Mouse (Mus musculus): Measurements from ENCODE around the gene Zfp423.

The Zfp423 gene

GRCm38 (mm10) chr8:87619529-87619928 lies 339.9 kb downstream of the Zfp423 start:
- no peak for DNase-seq (ENCODE audit: low read depth, low spot score)

GRCm38 (mm10) chr8:87619118-87619517 lies 340.3 kb downstream of the Zfp423 start:
- no peak for DNase-seq (ENCODE audit: low read depth, low spot score)

- DNase-seq (ENCODE audit: low read depth, low spot score) = no peak
Observed at GRCm38 (mm10) chr8:87613701-87614100, 345.7 kb downstream of the Zfp423 start.
